Mouse (Mus musculus) heart, embryonic 15.5 days (tissue): ENCODE results near the gene Ckap5. TPM values are rescaled to one million over a fixed set of nuclear protein-coding genes. Genes with fewer than 3 reads are reported as not detected.
A peak's percentile ranks its signal among the peaks of the same experiment; 100 is the strongest.

ENCODE experiments used
- ATAC-seq: fragments of 200-750 bp; cut with Nextera tagmentation; replicated peaks from 2 replicates; pipeline ENCODE4 v1.8.0; 2017; ENCODE audit warnings: low read depth, moderate TSS enrichment; ENCODE audit not compliant: insufficient number of reproducible peaks, insufficient read depth, low FRiP score
- H3K27ac ChIP-seq: fragments of 300-500 bp; sonication (generic); 2 replicates; pipeline ENCODE4 v1.5.1; 2015; ENCODE audit warnings: mild to moderate bottlenecking, inconsistent platforms
- H3K27me3 ChIP-seq: fragments of 300-500 bp; sonication (generic); 2 replicates; pipeline ENCODE4 v1.6.1; 2015; ENCODE audit warnings: inconsistent platforms
- H3K36me3 ChIP-seq: fragments of 300-500 bp; sonication (generic); 2 replicates; pipeline ENCODE4 v1.6.1; 2015; ENCODE audit warnings: mild to moderate bottlenecking, inconsistent platforms
- H3K4me1 ChIP-seq: fragments of 300-500 bp; sonication (generic); replicated peaks from 2 replicates; pipeline ENCODE4 v1.6.1; 2015; ENCODE audit warnings: inconsistent platforms
- H3K4me2 ChIP-seq: fragments of 300-500 bp; sonication (generic); 2 replicates; pipeline ENCODE4 v1.6.1; 2015; ENCODE audit warnings: inconsistent platforms, mild to moderate bottlenecking, moderate library complexity
- H3K4me3 ChIP-seq: fragments of 300-500 bp; sonication (generic); 2 replicates; pipeline ENCODE4 v1.5.1; 2015; ENCODE audit warnings: mild to moderate bottlenecking, inconsistent platforms
- H3K9ac ChIP-seq: fragments of 300-500 bp; sonication (generic); 2 replicates; pipeline ENCODE4 v1.6.1; 2015; ENCODE audit warnings: mild to moderate bottlenecking, inconsistent platforms
- H3K9me3 ChIP-seq: fragments of 300-500 bp; sonication (generic); replicated peaks from 2 replicates; pipeline ENCODE4 v1.6.1; 2016; ENCODE audit warnings: inconsistent platforms
- WGBS: fragments of 180-500 bp; shearing (Covaris S2); methylation state at CpG from one replicate; pipeline ENCODE4 v1.1.7; 2015; ENCODE audit warnings: mixed read lengths; 5-methylcytosine and 5-hydroxymethylcytosine counted together
- polyA plus RNA-seq: library from polyadenylated mRNA; unstranded; fragments of >200 nt; fragmentation: Nextera tagmentation; extraction: Ambion mirVana; gene quantifications from 2 replicates; pipeline ENCODE4 v1.2.1, GENCODE M21; 2015

Ckap5 gene
- polyA plus RNA-seq, 1 experiment from 2014 or later, result 65.8 TPM

DNA sequence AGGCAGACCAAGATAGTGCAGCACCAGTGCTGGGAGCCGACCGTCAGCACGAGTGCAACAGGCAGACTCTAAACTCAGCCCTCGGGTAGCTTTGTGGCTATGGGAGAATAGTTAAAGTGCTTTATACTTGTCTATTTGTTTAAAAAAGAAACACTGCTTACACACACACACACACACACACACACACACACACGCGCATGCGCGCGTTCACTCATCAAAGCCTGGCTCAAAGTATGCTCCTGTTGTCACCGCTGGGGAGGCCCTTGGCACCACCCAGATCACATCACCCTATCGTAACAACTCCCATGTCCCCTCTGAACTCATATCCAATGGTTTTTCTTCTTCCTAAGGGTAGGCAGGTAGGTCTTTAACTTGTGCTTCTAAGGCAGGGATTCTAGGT, 117.5 kb downstream of the Ckap5 start:
- ATAC-seq, result no peak
- 92% methylated on average over 11 of the region's 11 CpGs for WGBS
- no peak overlapping the region for H3K9ac ChIP-seq
- H3K4me1 ChIP-seq, result peaks cover 8% of the 10 kb centered on the region
- H3K9me3 ChIP-seq, result no peaks in the 10 kb centered on the region
- H3K27me3 ChIP-seq, result no peaks in the 10 kb centered on the region
- H3K27ac ChIP-seq, result no peak overlapping the region
- H3K4me2 ChIP-seq, result no peak overlapping the region
- peaks cover 49% of the 10 kb centered on the region for H3K36me3 ChIP-seq
- no peak overlapping the region for H3K4me3 ChIP-seq

DNA sequence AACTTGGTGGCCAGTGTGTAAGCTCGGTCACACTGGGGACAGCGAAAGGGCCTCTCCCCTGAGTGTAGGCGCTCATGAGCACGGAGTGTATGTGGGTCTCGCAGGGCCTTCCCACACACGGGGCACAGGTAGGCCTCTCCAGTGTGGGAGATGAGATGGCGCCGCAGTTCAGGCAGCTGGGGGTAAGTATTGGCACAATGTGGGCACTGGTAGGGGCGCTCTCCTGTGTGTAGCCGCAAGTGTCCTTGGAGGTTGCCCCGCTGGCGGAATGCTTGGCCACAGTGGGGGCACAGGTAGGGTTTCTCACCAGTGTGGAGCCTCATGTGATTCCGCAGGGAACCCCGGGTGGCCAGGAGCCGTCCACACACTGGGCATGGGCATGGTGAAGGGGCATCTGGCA, 118.8 kb downstream of the Ckap5 start:
- Histone ChIP-seq H3K9me3 (no peaks in the 10 kb centered on the region), H3K4me2 (no peak overlapping the region), H3K4me3 (no peak overlapping the region), H3K36me3 (peaks cover 49% of the 10 kb centered on the region), H3K27me3 (no peaks in the 10 kb centered on the region), H3K4me1 (peaks cover 9% of the 10 kb centered on the region), H3K27ac (no peak overlapping the region), H3K9ac (no peak overlapping the region)
- no peak for ATAC-seq
- 97% methylated on average over 15 of the region's 15 CpGs for WGBS

DNA sequence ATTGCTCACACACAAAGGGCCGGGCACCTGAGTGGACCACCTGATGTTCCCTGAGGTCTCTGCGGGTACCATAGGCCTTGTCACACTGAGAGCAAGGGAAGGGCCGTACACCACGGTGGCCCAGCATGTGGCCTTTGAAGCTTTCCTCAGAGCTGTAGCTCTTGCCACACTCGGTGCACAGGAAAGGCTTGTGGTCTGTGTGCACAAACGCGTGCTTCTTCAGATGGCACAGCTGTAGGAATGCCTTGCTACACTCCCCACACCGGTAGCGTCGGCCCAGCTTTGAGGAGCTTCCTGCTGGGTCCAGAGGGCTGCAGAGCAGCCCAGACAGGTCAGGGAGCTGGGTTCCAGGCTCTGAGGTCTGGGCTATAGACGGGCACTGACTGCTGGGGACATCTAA, 119.2 kb downstream of the Ckap5 start:
- Histone ChIP-seq H3K27me3 (no peaks in the 10 kb centered on the region), H3K4me2 (no peak overlapping the region), H3K27ac (no peak overlapping the region), H3K4me1 (peaks cover 11% of the 10 kb centered on the region), H3K4me3 (no peak overlapping the region), H3K9ac (no peak overlapping the region), H3K9me3 (no peaks in the 10 kb centered on the region), H3K36me3 (peaks cover 49% of the 10 kb centered on the region)
- WGBS, result 91% methylated on average over 11 of the region's 11 CpGs
- ATAC-seq, result no peak

DNA sequence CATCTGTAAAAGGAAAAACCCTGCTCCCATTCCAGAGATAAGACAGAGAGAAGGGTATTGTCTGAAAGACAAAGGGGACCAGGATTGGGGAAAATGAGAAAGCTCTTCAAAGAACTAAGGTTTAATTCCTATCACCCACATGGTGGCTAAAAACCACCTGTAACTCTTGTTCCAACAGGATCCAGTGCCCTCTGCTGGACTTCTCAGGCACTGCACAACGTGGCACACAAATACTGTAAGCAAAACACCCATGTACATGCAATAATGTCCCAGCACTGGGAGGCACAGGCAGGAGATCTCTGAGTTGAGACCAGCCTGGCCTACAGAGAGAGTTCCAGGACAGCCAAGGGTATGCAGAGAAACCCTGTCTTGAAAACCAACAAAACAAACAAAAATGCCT, 120.2 kb downstream of the Ckap5 start:
- no peak overlapping the region for H3K4me3 ChIP-seq
- no peak overlapping the region for H3K4me2 ChIP-seq
- ATAC-seq, result no peak
- WGBS, result 29% methylated on average over 1 of the region's 1 CpGs
- H3K9me3 ChIP-seq, result no peaks in the 10 kb centered on the region
- H3K27me3 ChIP-seq, result no peaks in the 10 kb centered on the region
- H3K27ac ChIP-seq, result no peak overlapping the region
- no peak overlapping the region for H3K9ac ChIP-seq
- H3K4me1 ChIP-seq, result peaks cover 20% of the 10 kb centered on the region
- H3K36me3 ChIP-seq, result peaks cover 49% of the 10 kb centered on the region

DNA sequence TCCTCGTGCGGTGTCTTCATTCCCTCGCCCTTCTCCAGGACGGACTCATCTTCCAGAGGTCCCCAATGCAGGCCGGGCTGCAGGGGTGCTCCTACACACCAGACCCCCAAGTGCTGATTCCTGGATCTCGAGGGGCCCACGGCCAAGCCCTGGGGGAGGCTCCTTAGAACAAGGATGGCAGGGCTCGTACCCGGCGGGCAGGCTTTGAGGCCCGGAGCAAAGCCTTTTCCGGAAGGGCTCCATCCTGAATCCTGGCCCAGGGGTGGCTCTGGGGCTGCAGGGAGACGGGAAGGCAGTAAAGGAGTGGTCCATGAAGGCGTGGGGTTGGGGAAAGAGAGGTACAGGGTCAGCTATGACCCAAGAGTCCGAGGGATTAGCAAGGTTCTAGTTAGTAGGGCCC, 122.6 kb downstream of the Ckap5 start:
- peak overlapping the region; percentile 67 for H3K4me3 ChIP-seq
- 2% methylated on average over 15 of the region's 15 CpGs for WGBS
- H3K9me3 ChIP-seq, result no peaks in the 10 kb centered on the region
- peak overlapping the region; percentile 94 for H3K4me2 ChIP-seq
- peak overlapping the region; percentile 88 for H3K27ac ChIP-seq
- ATAC-seq, result no peak
- no peaks in the 10 kb centered on the region for H3K27me3 ChIP-seq
- peaks cover 44% of the 10 kb centered on the region for H3K4me1 ChIP-seq
- peak overlapping the region; percentile 83 for H3K9ac ChIP-seq
- H3K36me3 ChIP-seq, result peaks cover 44% of the 10 kb centered on the region

DNA sequence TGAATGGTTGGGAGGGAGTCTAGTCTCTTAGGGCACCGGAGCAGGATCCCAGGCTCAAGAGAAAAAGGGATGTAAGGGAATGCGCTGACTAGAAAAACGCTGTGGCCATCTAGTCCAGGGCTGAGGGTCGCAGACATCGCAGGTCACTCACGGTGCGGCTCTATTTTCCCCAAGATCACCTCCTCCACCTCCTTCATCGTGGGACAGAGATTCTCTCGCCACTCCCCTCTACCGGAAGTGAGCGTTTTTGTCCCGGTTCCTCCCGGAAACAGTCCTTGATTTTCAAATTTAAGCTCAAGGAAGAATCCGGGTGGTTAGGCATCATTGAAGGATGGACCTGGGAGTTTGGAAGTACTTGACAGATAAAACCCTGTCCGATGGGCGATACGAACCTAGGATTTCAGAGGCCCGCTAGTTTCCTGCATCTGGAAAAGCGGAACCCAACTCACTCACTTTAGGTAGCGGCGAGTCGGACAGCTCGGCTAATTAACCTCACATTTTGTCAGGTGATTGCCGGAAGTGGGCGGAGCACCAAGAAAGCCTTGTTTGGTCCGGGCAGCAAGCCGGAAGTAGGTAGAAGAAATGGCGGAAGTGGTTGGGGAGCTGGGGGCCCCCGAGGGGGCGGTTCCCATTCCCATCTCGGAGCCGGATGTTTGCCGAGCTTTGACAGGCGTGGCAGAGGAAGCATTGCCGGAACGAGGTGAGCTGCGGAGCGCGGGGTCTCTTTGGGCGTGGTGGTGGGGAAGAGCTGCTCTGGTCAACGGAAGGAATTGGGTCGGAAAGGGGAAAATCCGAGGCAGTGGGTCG, 123.2 kb downstream of the Ckap5 start, which contains the start of the genes Zfp408 and Arhgap1:
TSS of gene Zfp408 (minus strand) at position 239 of the 807 bp plus-strand sequence.
TSS of gene Arhgap1 (plus strand) at position 308 of the 807 bp plus-strand sequence.
- Histone ChIP-seq H3K27ac (peak within 1 kb of the TSS; percentile 88), H3K27me3 (no peaks in the 10 kb centered on the region), H3K9me3 (no peaks in the 10 kb centered on the region), H3K4me1 (peaks cover 49% of the 10 kb centered on the region), H3K9ac (peak within 1 kb of the TSS; percentile 83), H3K36me3 (peaks cover 44% of the 10 kb centered on the region), H3K4me3 (peak within 1 kb of the TSS; percentile 67), H3K4me2 (peak within 1 kb of the TSS; percentile 94)
- ATAC-seq, result peak; percentile 91
- WGBS, result under 1% methylated on average over 44 of the region's 44 CpGs

DNA sequence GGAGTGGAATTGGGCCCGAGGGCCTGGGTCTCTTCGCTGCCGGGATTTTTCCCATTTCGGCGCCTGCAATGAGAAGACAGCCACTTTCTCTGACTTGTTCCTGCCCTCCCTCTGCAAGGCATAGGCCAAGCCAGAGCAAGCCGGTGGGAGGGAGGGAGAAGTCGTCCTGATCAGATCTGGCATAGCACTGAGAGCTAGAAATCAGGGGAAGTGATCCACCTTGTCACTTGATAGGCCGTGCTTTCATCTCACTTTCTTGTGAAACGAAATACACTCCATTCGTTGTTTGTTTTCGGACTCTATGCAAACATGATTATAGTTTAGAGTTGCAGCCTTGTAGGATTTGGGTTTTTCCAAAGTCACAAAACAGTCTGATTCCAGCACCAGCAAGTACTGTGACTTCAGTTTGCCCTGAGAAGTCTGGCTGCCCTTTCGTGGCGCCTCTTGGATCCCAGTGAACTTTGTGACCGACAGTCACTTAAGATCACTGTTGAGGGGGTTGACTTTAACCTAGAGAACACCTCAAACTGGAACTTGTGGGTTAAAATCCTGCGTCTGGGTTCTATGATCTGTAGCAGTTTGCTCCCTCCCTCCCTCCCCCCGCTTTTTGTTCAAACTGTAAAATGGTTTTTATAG, 123.9 kb downstream of the Ckap5 start:
- H3K27ac ChIP-seq, result peak overlapping the region; percentile 85
- no peaks in the 10 kb centered on the region for H3K9me3 ChIP-seq
- WGBS, result 6% methylated on average over 16 of the region's 16 CpGs
- peaks cover 38% of the 10 kb centered on the region for H3K36me3 ChIP-seq
- peak overlapping the region; percentile 62 for H3K9ac ChIP-seq
- peak; percentile 47 for ATAC-seq
- H3K4me1 ChIP-seq, result peaks cover 57% of the 10 kb centered on the region
- H3K4me3 ChIP-seq, result peak overlapping the region; percentile 67
- H3K27me3 ChIP-seq, result no peaks in the 10 kb centered on the region
- H3K4me2 ChIP-seq, result peak overlapping the region; percentile 76

DNA sequence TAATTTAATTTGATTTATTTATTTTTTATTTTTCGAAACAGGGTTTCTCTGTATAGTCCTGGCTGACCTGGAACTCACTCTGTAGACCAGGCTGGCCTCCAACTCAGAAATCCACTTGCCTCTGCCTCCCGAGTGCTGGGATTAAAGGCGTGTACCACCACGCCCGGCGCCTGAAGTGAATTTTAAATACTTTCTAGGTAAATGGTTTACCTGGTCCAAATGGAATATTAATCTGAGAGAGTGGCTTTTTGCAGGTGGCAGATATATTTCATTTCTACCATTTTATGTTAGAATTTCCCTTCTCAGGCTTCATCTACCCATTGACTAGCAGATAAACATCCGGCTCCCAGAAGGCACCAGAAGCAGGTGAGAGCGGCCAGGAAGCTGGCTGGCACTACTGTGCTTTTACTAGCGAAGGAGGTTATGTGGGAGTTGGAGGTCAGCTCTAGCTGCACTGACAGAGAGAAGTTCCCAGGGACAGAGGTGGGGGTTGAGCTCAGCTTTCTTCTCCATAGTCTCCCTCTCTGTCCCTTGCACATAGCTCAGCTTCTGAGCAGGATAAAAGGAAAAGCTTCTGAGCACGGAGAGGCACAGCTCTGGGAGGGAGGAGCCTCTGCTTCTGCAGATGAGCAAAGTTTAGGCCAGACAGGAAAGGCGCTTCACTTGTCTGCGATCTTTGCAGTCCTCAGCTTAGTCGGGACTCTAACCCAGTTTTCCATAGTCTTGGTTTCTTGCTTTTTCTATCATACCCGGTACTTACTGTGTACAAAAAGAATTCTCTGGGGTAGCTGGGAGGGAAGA, 125.1 kb downstream of the Ckap5 start:
- Histone ChIP-seq H3K9ac (peak overlapping the region; percentile 10; the same call in 1 of the 2 replicates), H3K27me3 (no peaks in the 10 kb centered on the region), H3K4me2 (peak overlapping the region; percentile 76), H3K36me3 (peaks cover 31% of the 10 kb centered on the region), H3K27ac (peak overlapping the region; percentile 63), H3K9me3 (no peaks in the 10 kb centered on the region), H3K4me1 (peaks cover 67% of the 10 kb centered on the region), H3K4me3 (peak overlapping the region; percentile 67; the same call in 1 of the 2 replicates)
- WGBS, result 68% methylated on average over 14 of the region's 14 CpGs
- no peak for ATAC-seq

DNA sequence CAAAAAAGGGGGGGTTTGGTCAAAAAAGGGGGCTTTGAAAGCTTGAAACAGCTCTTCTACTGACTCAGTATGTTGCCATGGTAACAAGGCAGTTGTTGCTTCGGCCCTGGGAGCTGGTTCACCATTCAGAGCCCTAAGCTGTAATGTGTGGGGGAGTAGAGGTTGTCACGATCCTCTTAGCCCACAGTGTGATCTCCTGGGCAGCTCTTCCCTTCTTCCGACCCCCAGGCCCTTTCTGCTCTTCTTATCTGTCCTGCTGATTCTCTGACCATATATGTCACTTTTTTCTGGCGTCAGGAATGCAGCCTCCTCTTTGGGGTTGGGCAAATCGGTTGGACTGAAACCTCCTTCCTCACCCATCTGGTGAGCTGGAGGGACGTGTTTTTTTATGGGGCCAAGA, 126.3 kb downstream of the Ckap5 start:
- Histone ChIP-seq H3K4me1 (peaks cover 73% of the 10 kb centered on the region), H3K9me3 (no peaks in the 10 kb centered on the region), H3K27ac (peak overlapping the region; percentile 63), H3K36me3 (peaks cover 31% of the 10 kb centered on the region; the same call in 1 of the 2 replicates), H3K27me3 (no peaks in the 10 kb centered on the region), H3K4me2 (no peak overlapping the region), H3K4me3 (no peak overlapping the region), H3K9ac (0 out of 2 replicates have a peak overlapping the region, but pooled peaks have one; percentile 16)
- no peak for ATAC-seq
- WGBS, result 23% methylated on average over 6 of the region's 6 CpGs

DNA sequence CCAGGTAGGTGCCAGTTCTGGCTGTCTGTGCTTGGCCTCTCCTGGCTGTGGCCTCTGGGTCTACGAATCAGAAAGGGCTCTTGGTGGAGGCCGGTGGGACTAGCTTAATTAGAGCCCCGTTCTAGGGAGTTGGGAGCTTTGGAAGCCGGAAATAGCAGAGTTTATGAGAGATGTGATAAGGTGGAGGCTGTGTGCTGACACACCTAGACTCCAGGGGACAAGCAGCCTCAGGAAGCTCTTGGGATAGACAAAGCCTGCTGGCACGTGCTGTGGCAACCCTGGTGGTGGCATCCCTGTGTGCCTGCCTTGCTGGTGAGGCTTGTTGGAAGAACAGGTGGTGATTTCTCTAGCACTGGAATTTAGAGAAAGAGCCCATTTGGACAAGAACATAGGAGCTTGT, 128.8 kb downstream of the Ckap5 start:
- Histone ChIP-seq H3K4me1 (peaks cover 64% of the 10 kb centered on the region), H3K4me2 (no peak overlapping the region)

DNA sequence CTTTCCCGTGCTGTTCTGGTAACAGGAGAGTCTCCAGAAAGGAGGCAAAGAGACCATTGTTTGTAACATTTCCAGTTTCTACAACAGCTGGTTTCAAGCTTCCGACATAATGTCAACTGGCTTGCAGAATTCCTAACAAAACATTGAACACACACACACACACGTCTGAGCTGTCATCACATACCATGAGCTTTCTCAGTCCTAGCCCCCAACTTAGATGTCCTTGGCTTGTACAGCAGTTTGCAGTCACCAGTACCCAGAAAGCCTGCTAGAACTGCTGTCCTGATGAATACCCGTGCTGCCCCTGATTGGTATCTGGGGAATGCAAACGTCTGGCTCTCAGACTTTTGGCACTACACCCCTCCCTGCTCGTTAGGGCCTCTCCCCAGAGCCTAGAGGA, 129.3 kb downstream of the Ckap5 start:
- WGBS, result 28% methylated on average over 6 of the region's 6 CpGs
- Histone ChIP-seq H3K9ac (no peak overlapping the region), H3K4me3 (no peak overlapping the region), H3K27me3 (no peaks in the 10 kb centered on the region), H3K27ac (peak overlapping the region; percentile 81), H3K9me3 (no peaks in the 10 kb centered on the region), H3K4me2 (peak overlapping the region; percentile 16; the same call in 1 of the 2 replicates), H3K4me1 (peaks cover 62% of the 10 kb centered on the region), H3K36me3 (peaks cover 49% of the 10 kb centered on the region)
- ATAC-seq, result peak; percentile 49; the same call in 1 of the 2 replicates

More for the DNA sequence above, 128.8 kb downstream of the Ckap5 start:
- peaks cover 49% of the 10 kb centered on the region; the same call in 1 of the 2 replicates for H3K36me3 ChIP-seq
- WGBS, result 41% methylated on average over 5 of the region's 5 CpGs
- ATAC-seq, result no peak
- H3K27ac ChIP-seq, result peak overlapping the region; percentile 81
- no peak overlapping the region for H3K9ac ChIP-seq
- no peaks in the 10 kb centered on the region for H3K27me3 ChIP-seq
- H3K4me3 ChIP-seq, result no peak overlapping the region
- H3K9me3 ChIP-seq, result no peaks in the 10 kb centered on the region
